Mouse (Mus musculus): ENCODE measurements around the gene 4933412E24Rik. TPM values are rescaled to one million over a fixed set of nuclear protein-coding genes. Genes with fewer than 3 reads are reported as not detected.

The 4933412E24Rik gene
- not detected in 2 replicates for polyA plus RNA-seq (2012; rRNA removed)

DNA sequence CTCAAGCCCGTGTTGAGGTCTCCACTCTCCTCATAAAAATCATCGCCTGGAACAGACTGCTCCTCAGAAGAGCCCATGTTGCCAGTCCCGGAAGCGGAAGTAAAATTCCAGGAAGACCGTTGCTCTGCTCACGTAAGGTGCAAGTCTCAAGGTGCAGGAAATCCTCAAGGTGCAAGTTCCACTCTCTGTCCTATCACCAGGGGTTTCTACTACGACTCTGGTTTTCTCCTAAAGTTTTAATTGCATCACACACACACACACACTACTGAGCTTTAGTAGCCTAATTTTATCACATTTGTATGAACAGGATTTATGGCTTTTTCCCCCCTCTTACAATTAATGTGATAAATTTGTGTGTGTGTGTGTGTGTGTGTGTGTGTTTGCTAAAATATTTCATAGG is at the start of gene 4933412E24Rik:
4933412E24Rik (minus strand) TSS at position 101 of the 400 bp plus-strand sequence.
- Histone ChIP-seq H3K4me3 (ENCODE audit: extremely low read depth, insufficient read depth, insufficient read length) (no peak within 1 kb of the TSS), H3K27ac (ENCODE audit: insufficient read depth, low read length) (no peak within 1 kb of the TSS), H3K36me3 (ENCODE audit: control insufficient read depth, insufficient read depth, low read length) (no peaks in the 10 kb centered on the region), H3K4me1 (ENCODE audit: control insufficient read depth, insufficient read depth, insufficient read length) (no peaks in the 10 kb centered on the region), H3K27me3 (ENCODE audit: control insufficient read depth, insufficient read depth, low read length) (no peaks in the 10 kb centered on the region)
- TF ChIP-seq POLR2A (IDR thresholded peaks at IDR 0.05; ENCODE audit: low read depth, low read length) (no peak), CTCF (IDR thresholded peaks at IDR 0.05; ENCODE audit: extremely low read depth, insufficient read depth, insufficient read length, insufficient replicate concordance) (no peak)
- WGBS = 86% methylated on average over 7 of the region's 7 CpGs
- DNase-seq (ENCODE audit: low read depth in 1 of 2, low spot score in 2 of 2) = no peak

GRCm38 (mm10) chr15:60030728-60031127 is 14.3 kb upstream of the 4933412E24Rik start:
- WGBS = 81% methylated on average over 3 of the region's 3 CpGs
- no peak for TF ChIP-seq CTCF (IDR thresholded peaks at IDR 0.05; ENCODE audit: extremely low read depth, insufficient read depth, insufficient read length, insufficient replicate concordance)
- no peak for TF ChIP-seq POLR2A (IDR thresholded peaks at IDR 0.05; ENCODE audit: low read depth, low read length)
- no peak for DNase-seq (ENCODE audit: low read depth in 1 of 2, low spot score in 2 of 2)

GRCm38 (mm10) chr15:60021256-60021655 is 4.8 kb upstream of the 4933412E24Rik start:
- TF ChIP-seq CTCF (IDR thresholded peaks at IDR 0.05; ENCODE audit: extremely low read depth, insufficient read depth, insufficient read length, insufficient replicate concordance) = no peak
- no peak for TF ChIP-seq POLR2A (IDR thresholded peaks at IDR 0.05; ENCODE audit: low read depth, low read length)
- no peaks in the 10 kb centered on the region for H3K4me1 ChIP-seq (ENCODE audit: control insufficient read depth, insufficient read depth, insufficient read length)
- H3K36me3 ChIP-seq (ENCODE audit: control insufficient read depth, insufficient read depth, low read length) = no peaks in the 10 kb centered on the region
- no peak overlapping the region for H3K27ac ChIP-seq (ENCODE audit: insufficient read depth, low read length)
- no peak for DNase-seq (ENCODE audit: low read depth in 1 of 2, low spot score in 2 of 2)
- 74% methylated on average over 3 of the region's 3 CpGs for WGBS
- no peak overlapping the region for H3K4me3 ChIP-seq (ENCODE audit: extremely low read depth, insufficient read depth, insufficient read length)
- H3K27me3 ChIP-seq (ENCODE audit: control insufficient read depth, insufficient read depth, low read length) = no peaks in the 10 kb centered on the region

More at GRCm38 (mm10) chr15:60030728-60031127, 14.3 kb upstream of the 4933412E24Rik start:
- no peak overlapping the region for H3K4me3 ChIP-seq (ENCODE audit: extremely low read depth, insufficient read depth, insufficient read length)
- no peaks in the 10 kb centered on the region for H3K36me3 ChIP-seq (ENCODE audit: control insufficient read depth, insufficient read depth, low read length)
- H3K27me3 ChIP-seq (ENCODE audit: control insufficient read depth, insufficient read depth, low read length) = no peaks in the 10 kb centered on the region
- H3K27ac ChIP-seq (ENCODE audit: insufficient read depth, low read length) = no peak overlapping the region
- H3K4me1 ChIP-seq (ENCODE audit: control insufficient read depth, insufficient read depth, insufficient read length) = no peaks in the 10 kb centered on the region

DNA sequence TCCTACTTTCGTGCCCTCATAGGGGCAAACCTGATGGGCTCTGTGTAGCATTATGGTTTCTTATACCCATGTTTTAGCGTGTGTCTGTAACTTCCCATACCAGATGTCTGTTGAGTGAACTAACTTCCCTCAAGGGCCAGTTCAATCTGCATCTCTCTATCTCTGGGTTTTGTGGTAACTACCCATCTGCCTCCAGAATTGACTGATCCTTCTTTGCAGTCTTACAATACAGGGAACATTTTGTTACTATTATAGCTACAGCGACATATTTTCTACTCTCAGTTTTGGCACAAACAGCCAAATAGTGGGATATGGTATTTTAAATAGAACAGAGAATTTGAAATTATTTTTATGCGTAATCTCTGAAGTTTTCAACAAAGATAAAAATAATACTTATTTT is 6.2 kb downstream of the 4933412E24Rik start:
- H3K27ac ChIP-seq (ENCODE audit: insufficient read depth, low read length) = no peak overlapping the region
- no peak overlapping the region for H3K4me3 ChIP-seq (ENCODE audit: extremely low read depth, insufficient read depth, insufficient read length)
- no peak for DNase-seq (ENCODE audit: low read depth in 1 of 2, low spot score in 2 of 2)
- no peak for TF ChIP-seq POLR2A (IDR thresholded peaks at IDR 0.05; ENCODE audit: low read depth, low read length)
- TF ChIP-seq CTCF (IDR thresholded peaks at IDR 0.05; ENCODE audit: extremely low read depth, insufficient read depth, insufficient read length, insufficient replicate concordance) = no peak
- H3K27me3 ChIP-seq (ENCODE audit: control insufficient read depth, insufficient read depth, low read length) = no peaks in the 10 kb centered on the region
- 87% methylated on average over 4 of the region's 4 CpGs for WGBS
- no peaks in the 10 kb centered on the region for H3K36me3 ChIP-seq (ENCODE audit: control insufficient read depth, insufficient read depth, low read length)
- no peaks in the 10 kb centered on the region for H3K4me1 ChIP-seq (ENCODE audit: control insufficient read depth, insufficient read depth, insufficient read length)

DNA sequence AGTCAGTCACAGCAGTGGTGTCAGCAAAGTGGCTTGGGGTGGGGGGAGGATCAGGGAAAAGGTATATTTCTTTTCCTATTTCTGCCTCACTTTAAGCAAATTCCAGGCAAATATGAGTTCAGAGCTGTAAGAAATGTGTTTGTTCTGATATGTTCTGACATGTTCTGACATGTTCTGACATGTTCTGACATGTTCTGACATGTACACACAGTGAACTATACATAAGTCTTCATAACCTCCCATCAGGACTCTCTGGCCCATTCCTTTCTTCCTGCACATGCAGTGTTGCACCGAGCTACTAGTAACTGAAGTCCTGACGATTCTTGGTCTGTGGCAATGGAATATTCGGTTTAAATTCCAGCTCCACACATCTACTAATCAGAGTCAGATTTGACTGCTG is 6.8 kb downstream of the 4933412E24Rik start:
- WGBS = 86% methylated on average over 3 of the region's 3 CpGs
- no peaks in the 10 kb centered on the region for H3K27me3 ChIP-seq (ENCODE audit: control insufficient read depth, insufficient read depth, low read length)
- no peak overlapping the region for H3K27ac ChIP-seq (ENCODE audit: insufficient read depth, low read length)
- no peaks in the 10 kb centered on the region for H3K36me3 ChIP-seq (ENCODE audit: control insufficient read depth, insufficient read depth, low read length)
- H3K4me3 ChIP-seq (ENCODE audit: extremely low read depth, insufficient read depth, insufficient read length) = no peak overlapping the region
- no peak for DNase-seq (ENCODE audit: low read depth in 1 of 2, low spot score in 2 of 2)
- no peaks in the 10 kb centered on the region for H3K4me1 ChIP-seq (ENCODE audit: control insufficient read depth, insufficient read depth, insufficient read length)
- TF ChIP-seq POLR2A (IDR thresholded peaks at IDR 0.05; ENCODE audit: low read depth, low read length) (no peak), CTCF (IDR thresholded peaks at IDR 0.05; ENCODE audit: extremely low read depth, insufficient read depth, insufficient read length, insufficient replicate concordance) (no peak)

DNA sequence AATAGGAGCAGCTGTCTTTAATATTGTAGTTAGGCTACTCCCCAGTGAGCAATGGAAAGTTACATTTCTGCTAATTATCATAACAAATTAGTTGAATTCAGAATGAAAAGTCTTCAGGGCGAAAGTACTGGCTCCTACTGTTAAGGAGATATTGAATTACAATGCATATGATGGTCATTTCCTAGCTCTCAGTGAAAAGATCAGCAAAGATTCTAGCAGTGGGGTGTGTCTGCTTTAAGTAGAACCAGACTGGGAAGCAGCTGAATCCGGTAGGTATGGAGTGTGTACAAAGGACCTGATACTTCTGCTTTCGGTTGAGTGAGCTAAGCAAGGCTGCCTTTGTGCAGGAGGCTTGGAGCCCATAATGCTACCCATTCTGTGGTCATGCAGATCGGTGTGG is 32.6 kb downstream of the 4933412E24Rik start:
- Histone ChIP-seq H3K4me1 (ENCODE audit: control insufficient read depth, insufficient read depth, insufficient read length) (no peaks in the 10 kb centered on the region), H3K27me3 (ENCODE audit: control insufficient read depth, insufficient read depth, low read length) (no peaks in the 10 kb centered on the region), H3K27ac (ENCODE audit: insufficient read depth, low read length) (no peak overlapping the region), H3K4me3 (ENCODE audit: extremely low read depth, insufficient read depth, insufficient read length) (no peak overlapping the region), H3K36me3 (ENCODE audit: control insufficient read depth, insufficient read depth, low read length) (no peaks in the 10 kb centered on the region)
- TF ChIP-seq CTCF (IDR thresholded peaks at IDR 0.05; ENCODE audit: extremely low read depth, insufficient read depth, insufficient read length, insufficient replicate concordance) (no peak), POLR2A (IDR thresholded peaks at IDR 0.05; ENCODE audit: low read depth, low read length) (no peak)
- no peak for DNase-seq (ENCODE audit: low read depth in 1 of 2, low spot score in 2 of 2)
- WGBS = 20% methylated on average over 4 of the region's 4 CpGs

DNA sequence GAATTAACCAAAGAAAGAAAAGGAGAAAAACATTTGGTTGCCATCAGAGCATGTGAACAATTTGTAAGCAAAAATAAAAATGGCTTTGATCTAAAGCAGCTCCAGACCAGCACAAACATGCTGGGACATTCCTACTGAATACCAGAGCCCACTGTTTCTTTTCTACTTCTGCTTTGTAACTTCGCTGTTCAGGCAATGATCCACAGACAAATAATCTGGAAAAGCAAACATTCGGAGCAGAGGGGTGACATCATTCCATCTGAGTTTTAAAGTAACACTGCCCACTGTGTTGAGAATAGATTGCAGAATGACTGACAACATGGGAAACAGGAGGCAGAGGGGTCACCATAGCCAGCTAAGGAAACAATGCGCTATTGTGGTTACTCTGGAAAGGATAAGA is 41.1 kb downstream of the 4933412E24Rik start:
- Histone ChIP-seq H3K4me1 (ENCODE audit: control insufficient read depth, insufficient read depth, insufficient read length) (no peaks in the 10 kb centered on the region), H3K27me3 (ENCODE audit: control insufficient read depth, insufficient read depth, low read length) (no peaks in the 10 kb centered on the region), H3K4me3 (ENCODE audit: extremely low read depth, insufficient read depth, insufficient read length) (no peak overlapping the region), H3K36me3 (ENCODE audit: control insufficient read depth, insufficient read depth, low read length) (no peaks in the 10 kb centered on the region), H3K27ac (ENCODE audit: insufficient read depth, low read length) (no peak overlapping the region)
- DNase-seq (ENCODE audit: low read depth in 1 of 2, low spot score in 2 of 2) = no peak
- TF ChIP-seq POLR2A (IDR thresholded peaks at IDR 0.05; ENCODE audit: low read depth, low read length) (no peak), CTCF (IDR thresholded peaks at IDR 0.05; ENCODE audit: extremely low read depth, insufficient read depth, insufficient read length, insufficient replicate concordance) (no peak)
- 77% methylated on average over 3 of the region's 3 CpGs for whole genome bisulfite sequencing
